Mouse (Mus musculus): ENCODE measurements around the gene Twnk.
A peak's percentile ranks its signal among the peaks of the same experiment; 100 is the strongest.

Gene Twnk

GRCm38 (mm10) chr19:45005444-45005843 lies at the start of gene Twnk:
TSS of gene Twnk (plus strand) at chr19:45005663.
- DNase-seq = peak in 1 of 2 experiments; percentile 41

DNA sequence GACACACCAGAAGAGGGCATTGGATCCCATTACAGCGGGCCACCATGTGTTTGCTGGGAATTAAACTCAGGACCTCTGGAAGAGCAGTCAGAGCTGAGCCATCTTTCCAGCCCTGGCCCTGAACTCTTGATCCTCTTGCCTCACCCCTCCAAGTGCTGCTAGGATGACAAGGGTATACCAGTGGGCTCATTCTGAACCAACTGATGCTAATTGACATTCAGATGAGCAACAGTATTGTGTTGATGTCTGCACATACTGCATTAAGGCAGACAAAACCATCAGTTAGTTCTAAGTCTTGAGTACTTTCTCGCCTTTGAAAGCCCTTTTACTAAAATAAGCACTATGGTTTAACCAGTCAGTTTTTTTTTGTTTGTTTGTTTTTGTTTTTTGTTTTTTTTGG lies 45.8 kb upstream of the Twnk start:
- DNase-seq = no peak

DNA sequence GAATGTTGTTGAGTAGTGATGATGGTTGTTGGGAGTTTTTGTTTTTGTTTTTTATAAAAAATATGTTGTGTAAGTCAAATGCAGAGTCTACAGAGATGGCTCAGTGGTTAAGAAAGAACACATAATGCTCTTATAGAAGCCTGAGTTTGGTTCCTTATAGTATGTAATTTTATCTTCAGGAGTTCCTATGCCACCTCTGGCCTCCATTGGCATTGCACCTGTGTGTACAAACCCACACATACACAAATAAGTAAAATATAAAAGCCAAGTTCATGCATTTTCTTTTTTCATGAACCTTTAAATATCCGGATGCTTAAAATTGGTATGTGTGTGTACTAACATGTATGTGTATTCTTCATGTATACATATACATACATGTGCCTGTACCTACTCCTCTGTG lies 39.5 kb upstream of the Twnk start:
- no peak for DNase-seq

- DNase-seq = no peak
Observed at GRCm38 (mm10) chr19:44968329-44968728, 37.1 kb upstream of the Twnk start.

GRCm38 (mm10) chr19:44976636-44977035 lies 28.8 kb upstream of the Twnk start:
- DNase-seq = no peak

DNA sequence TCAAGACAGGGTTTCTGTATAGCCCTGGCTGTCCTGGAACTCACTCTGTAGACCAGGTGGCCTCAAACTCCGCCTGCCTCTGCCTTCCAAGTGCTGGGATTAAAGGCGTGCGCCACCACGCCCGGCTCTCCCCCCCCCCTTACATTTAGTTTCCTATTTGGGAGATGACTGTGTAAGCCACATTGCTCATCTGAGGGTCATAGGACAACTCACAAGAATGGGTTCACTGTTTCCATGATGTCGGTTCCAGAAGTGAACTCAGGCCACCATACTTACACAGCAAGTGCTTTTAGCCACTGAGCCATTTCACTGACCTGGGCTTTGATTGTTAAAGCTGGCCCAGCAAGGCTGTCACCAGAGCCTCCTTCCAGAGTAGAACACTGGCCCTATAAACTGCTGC lies 28.3 kb upstream of the Twnk start:
- no peak for DNase-seq

- no peak for DNase-seq
Observed at GRCm38 (mm10) chr19:44980787-44981186, 24.7 kb upstream of the Twnk start.

GRCm38 (mm10) chr19:44982477-44983115 lies 22.9 kb upstream of the Twnk start:
- no peak for DNase-seq

DNA sequence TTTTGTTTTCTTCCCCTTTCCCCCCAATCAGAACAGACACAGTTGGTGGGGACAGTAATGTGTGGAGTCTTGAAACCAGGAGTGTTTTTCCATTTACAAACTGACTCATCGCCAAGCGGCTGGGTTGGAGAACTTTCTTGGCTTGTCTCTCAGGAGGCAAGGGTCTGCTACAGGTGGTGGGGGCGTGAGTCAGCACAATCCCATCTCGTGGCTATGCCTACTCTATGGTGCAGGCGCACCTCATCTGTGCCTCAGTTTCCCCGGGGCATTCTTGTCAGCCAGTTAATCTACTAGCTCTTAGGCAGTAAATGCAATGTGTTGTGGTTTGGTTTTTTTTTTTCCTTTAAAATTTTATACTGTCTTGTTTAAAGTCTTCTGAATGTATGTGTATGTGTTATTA lies 22.1 kb upstream of the Twnk start:
- DNase-seq = no peak

DNA sequence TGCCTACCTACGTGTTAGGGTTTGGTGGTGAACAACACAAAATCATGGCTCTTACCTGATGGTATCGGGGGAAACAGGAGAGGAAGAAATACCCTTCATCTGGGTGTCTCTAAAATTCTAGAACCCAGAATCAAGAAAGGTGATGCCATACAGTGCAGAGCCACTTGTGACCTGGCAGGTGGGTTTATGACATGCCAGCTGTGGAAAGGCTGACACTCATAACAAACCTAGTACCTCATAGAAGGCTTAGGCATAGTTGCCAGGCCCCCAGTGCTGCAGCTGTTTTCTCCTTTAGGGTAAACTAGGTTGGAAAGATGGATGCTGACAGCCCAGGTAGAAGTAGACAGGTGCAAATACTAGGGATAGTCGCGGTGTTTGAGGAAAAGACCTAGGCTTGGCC lies 21.0 kb upstream of the Twnk start:
- DNase-seq = no peak

GRCm38 (mm10) chr19:44985159-44985988 lies 20.1 kb upstream of the Twnk start:
- DNase-seq = no peak

DNA sequence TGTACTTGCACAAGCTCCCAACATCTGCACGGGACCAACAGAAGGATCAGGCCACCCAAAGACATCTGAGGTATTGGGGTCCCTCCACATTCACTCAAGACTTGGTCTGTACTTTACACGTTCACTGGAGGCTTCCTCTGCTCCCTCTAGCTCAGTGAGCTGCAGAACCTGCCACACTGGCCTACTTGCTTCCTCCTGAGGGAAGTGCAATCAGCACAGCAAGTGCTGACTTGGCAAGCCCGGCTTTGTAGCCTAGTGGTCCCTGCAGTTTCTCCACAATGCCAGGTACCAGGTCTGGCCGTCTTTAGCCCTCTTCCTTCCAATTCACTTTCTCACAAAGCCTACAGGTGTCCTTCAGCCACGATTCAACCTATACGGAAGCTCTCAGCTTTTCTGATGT lies 18.5 kb upstream of the Twnk start:
- DNase-seq = no peak

DNA sequence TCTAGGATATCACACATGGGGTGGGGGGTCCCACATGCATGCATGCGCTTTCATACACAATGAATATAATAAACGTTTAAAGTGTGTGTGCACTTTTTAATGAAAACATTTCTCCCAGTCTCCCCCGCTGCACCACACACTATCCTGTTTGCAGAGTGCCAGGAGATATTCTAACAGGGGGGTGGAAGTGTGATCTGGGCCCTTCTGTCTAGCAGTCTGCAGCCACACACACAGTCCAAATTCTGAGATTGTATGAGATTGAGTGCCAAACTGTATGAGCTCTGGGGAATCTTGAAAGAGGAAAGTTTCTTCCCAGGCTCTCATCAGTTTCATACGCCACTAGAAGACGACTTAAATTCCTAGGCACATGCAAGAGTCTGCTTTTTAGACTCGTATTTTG lies 17.6 kb upstream of the Twnk start:
- DNase-seq = no peak

GRCm38 (mm10) chr19:44988321-44988720 lies 17.1 kb upstream of the Twnk start:
- DNase-seq = no peak

- peak in 1 of 2 experiments; percentile 42 for DNase-seq
Observed at GRCm38 (mm10) chr19:44988831-44989566, 16.5 kb upstream of the Twnk start, which contains the start of gene Sema4g. TSS of gene Sema4g (plus strand) at chr19:44989101.

GRCm38 (mm10) chr19:44989567-44990495 lies 15.6 kb upstream of the Twnk start:
- DNase-seq = no peak

DNA sequence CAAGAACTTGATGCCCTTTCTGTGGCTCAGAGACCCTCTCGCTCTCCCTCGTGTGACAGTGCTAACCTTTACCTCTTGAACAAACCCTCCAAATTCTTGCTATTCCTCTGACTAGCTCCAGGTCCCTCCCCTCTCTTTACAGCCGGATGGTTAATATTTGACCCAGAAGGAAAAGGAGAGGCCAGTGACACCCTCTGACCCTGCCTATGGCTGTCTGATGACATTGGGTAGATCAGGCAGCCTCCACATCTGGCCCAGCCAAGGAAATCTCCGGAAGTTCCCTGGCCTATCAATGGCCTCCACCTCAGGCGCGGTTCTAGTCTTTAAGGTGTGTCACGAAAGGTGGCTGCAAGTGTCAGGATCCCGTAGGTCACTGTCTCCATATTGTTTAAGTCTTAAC lies 14.4 kb upstream of the Twnk start:
- DNase-seq = no peak

GRCm38 (mm10) chr19:44992246-44992645 lies 13.2 kb upstream of the Twnk start:
- DNase-seq = peak in 1 of 2 experiments; percentile 27

DNA sequence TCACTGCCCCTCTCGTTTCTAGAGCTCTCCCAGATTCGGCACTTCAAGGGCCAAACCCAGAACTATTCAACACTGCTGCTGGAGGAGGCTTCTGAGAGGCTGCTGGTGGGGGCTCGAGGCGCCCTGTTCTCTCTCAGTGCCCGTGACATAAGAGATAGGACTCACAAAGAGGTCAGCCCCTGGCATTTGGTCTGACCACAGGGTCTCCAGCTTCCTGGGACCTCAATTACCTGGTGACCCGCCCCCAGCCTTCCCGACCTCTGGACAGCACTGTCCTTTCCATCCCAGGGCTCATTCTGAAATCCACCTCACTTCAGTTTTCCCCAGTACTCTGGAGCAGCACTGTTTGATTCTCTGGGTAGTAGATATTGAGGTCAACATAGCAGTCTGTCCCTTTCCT lies 12.8 kb upstream of the Twnk start:
- DNase-seq = no peak

- no peak for DNase-seq
Observed at GRCm38 (mm10) chr19:44997786-44998185, 7.7 kb upstream of the Twnk start.

GRCm38 (mm10) chr19:44999647-45000046 lies 5.8 kb upstream of the Twnk start:
- no peak for DNase-seq

- DNase-seq = no peak
Observed at GRCm38 (mm10) chr19:45002301-45002700, 3.2 kb upstream of the Twnk start.

Data from thymus, adult 18-20 months (tissue).